Mouse (Mus musculus): ENCODE data around the gene Dlgap4. TPM values are rescaled to one million over a fixed set of nuclear protein-coding genes. Genes with fewer than 3 reads are reported as not detected.

The Dlgap4 gene
- polyA plus RNA-seq, 1 experiment from 2014 or later: 162 TPM

- peaks cover 41% of the 10 kb centered on the region for H3K27me3 ChIP-seq (ENCODE audit: control insufficient read depth, insufficient read depth, low read length)
- no peaks in the 10 kb centered on the region for H3K9me3 ChIP-seq (ENCODE audit: control insufficient read depth, low read length)
- no peaks in the 10 kb centered on the region for H3K36me3 ChIP-seq (ENCODE audit: control insufficient read depth, insufficient read depth, low read length)
- WGBS: 2% methylated on average over 7 of the region's 18 CpGs
- peaks cover 8% of the 10 kb centered on the region; the same call in 1 of the 2 replicates for H3K4me1 ChIP-seq (replicated peaks; ENCODE audit: control insufficient read depth, insufficient read depth, low read length)
- H3K27ac ChIP-seq (ENCODE audit: low read depth, low read length): no peak overlapping the region
- peak overlapping the region; percentile 71 for H3K4me3 ChIP-seq (ENCODE audit: low read depth, low read length)
- H3K9ac ChIP-seq (ENCODE audit: low read depth, low read length): peak overlapping the region; percentile 73
- ATAC-seq (ENCODE audit: low FRiP score) (peak; percentile 51), DNase-seq (ENCODE audit: low spot score) (peak; percentile 37)
- peak overlapping the region; percentile 99 for H3K4me2 ChIP-seq (replicated peaks; ENCODE audit: low read depth, low read length)
These were observed 702 bp downstream of the Dlgap4 start for GRCm38 (mm10) chr2:156614258-156614556.

- WGBS: 10% methylated on average over 31 of the region's 31 CpGs
- Histone ChIP-seq H3K4me2 (replicated peaks; ENCODE audit: low read depth, low read length) (peak overlapping the region; percentile 99), H3K27ac (ENCODE audit: low read depth, low read length) (no peak overlapping the region), H3K27me3 (ENCODE audit: control insufficient read depth, insufficient read depth, low read length) (peaks cover 41% of the 10 kb centered on the region), H3K9ac (ENCODE audit: low read depth, low read length) (no peak overlapping the region), H3K9me3 (ENCODE audit: control insufficient read depth, low read length) (no peaks in the 10 kb centered on the region), H3K4me3 (ENCODE audit: low read depth, low read length) (peak overlapping the region; percentile 71), H3K36me3 (ENCODE audit: control insufficient read depth, insufficient read depth, low read length) (no peaks in the 10 kb centered on the region), H3K4me1 (replicated peaks; ENCODE audit: control insufficient read depth, insufficient read depth, low read length) (peaks cover 8% of the 10 kb centered on the region; the same call in 1 of the 2 replicates)
- peak; percentile 34 for DNase-seq (ENCODE audit: low spot score)
- ATAC-seq (ENCODE audit: low FRiP score): no peak
These were observed 1.5 kb downstream of the Dlgap4 start for GRCm38 (mm10) chr2:156614661-156615654.

GRCm38 (mm10) chr2:156616513-156616912 lies 3.0 kb downstream of the Dlgap4 start:
- H3K4me1 ChIP-seq (replicated peaks; ENCODE audit: control insufficient read depth, insufficient read depth, low read length): peaks cover 8% of the 10 kb centered on the region; the same call in 1 of the 2 replicates

GRCm38 (mm10) chr2:156617536-156617935 lies 4.0 kb downstream of the Dlgap4 start:
- no peak overlapping the region for H3K4me2 ChIP-seq (replicated peaks; ENCODE audit: low read depth, low read length)
- H3K27ac ChIP-seq (ENCODE audit: low read depth, low read length): no peak overlapping the region
- peaks cover 8% of the 10 kb centered on the region; the same call in 1 of the 2 replicates for H3K4me1 ChIP-seq (replicated peaks; ENCODE audit: control insufficient read depth, insufficient read depth, low read length)
- H3K36me3 ChIP-seq (ENCODE audit: control insufficient read depth, insufficient read depth, low read length): no peaks in the 10 kb centered on the region
- no peak overlapping the region for H3K9ac ChIP-seq (ENCODE audit: low read depth, low read length)
- DNase-seq (ENCODE audit: low spot score): no peak
- H3K4me3 ChIP-seq (ENCODE audit: low read depth, low read length): no peak overlapping the region
- no peaks in the 10 kb centered on the region for H3K9me3 ChIP-seq (ENCODE audit: control insufficient read depth, low read length)
- ATAC-seq (ENCODE audit: low FRiP score): no peak
- 29% methylated on average over 11 of the region's 11 CpGs for WGBS
- H3K27me3 ChIP-seq (ENCODE audit: control insufficient read depth, insufficient read depth, low read length): peaks cover 33% of the 10 kb centered on the region

More at GRCm38 (mm10) chr2:156616513-156616912, 3.0 kb downstream of the Dlgap4 start:
- ATAC-seq (ENCODE audit: low FRiP score) (no peak), DNase-seq (ENCODE audit: low spot score) (no peak)
- no peak overlapping the region for H3K4me3 ChIP-seq (ENCODE audit: low read depth, low read length)
- H3K9me3 ChIP-seq (ENCODE audit: control insufficient read depth, low read length): no peaks in the 10 kb centered on the region
- no peaks in the 10 kb centered on the region for H3K36me3 ChIP-seq (ENCODE audit: control insufficient read depth, insufficient read depth, low read length)
- H3K9ac ChIP-seq (ENCODE audit: low read depth, low read length): no peak overlapping the region
- no peak overlapping the region for H3K27ac ChIP-seq (ENCODE audit: low read depth, low read length)
- WGBS: 79% methylated on average over 7 of the region's 7 CpGs
- H3K27me3 ChIP-seq (ENCODE audit: control insufficient read depth, insufficient read depth, low read length): peaks cover 39% of the 10 kb centered on the region
- no peak overlapping the region for H3K4me2 ChIP-seq (replicated peaks; ENCODE audit: low read depth, low read length)

- H3K27ac ChIP-seq (ENCODE audit: low read depth, low read length): no peak overlapping the region
- ATAC-seq (ENCODE audit: low FRiP score): no peak
- WGBS: 89% methylated on average over 8 of the region's 8 CpGs
These were observed 7.4 kb downstream of the Dlgap4 start for GRCm38 (mm10) chr2:156620874-156621273.

GRCm38 (mm10) chr2:156621449-156621848 lies 7.9 kb downstream of the Dlgap4 start:
- WGBS: 60% methylated on average over 5 of the region's 5 CpGs
- Histone ChIP-seq H3K36me3 (ENCODE audit: control insufficient read depth, insufficient read depth, low read length) (no peaks in the 10 kb centered on the region), H3K4me3 (ENCODE audit: low read depth, low read length) (no peak overlapping the region), H3K4me2 (replicated peaks; ENCODE audit: low read depth, low read length) (no peak overlapping the region), H3K9me3 (ENCODE audit: control insufficient read depth, low read length) (no peaks in the 10 kb centered on the region), H3K27me3 (ENCODE audit: control insufficient read depth, insufficient read depth, low read length) (peaks cover 4% of the 10 kb centered on the region; the same call in 1 of the 2 replicates), H3K27ac (ENCODE audit: low read depth, low read length) (no peak overlapping the region), H3K4me1 (replicated peaks; ENCODE audit: control insufficient read depth, insufficient read depth, low read length) (no peaks in the 10 kb centered on the region), H3K9ac (ENCODE audit: low read depth, low read length) (no peak overlapping the region)
- ATAC-seq (ENCODE audit: low FRiP score): no peak
- no peak for DNase-seq (ENCODE audit: low spot score)

More at GRCm38 (mm10) chr2:156620874-156621273, 7.4 kb downstream of the Dlgap4 start:
- no peaks in the 10 kb centered on the region for H3K4me1 ChIP-seq (replicated peaks; ENCODE audit: control insufficient read depth, insufficient read depth, low read length)
- H3K36me3 ChIP-seq (ENCODE audit: control insufficient read depth, insufficient read depth, low read length): no peaks in the 10 kb centered on the region
- no peak overlapping the region for H3K4me3 ChIP-seq (ENCODE audit: low read depth, low read length)
- no peak overlapping the region for H3K4me2 ChIP-seq (replicated peaks; ENCODE audit: low read depth, low read length)
- no peak overlapping the region for H3K9ac ChIP-seq (ENCODE audit: low read depth, low read length)
- peaks cover 10% of the 10 kb centered on the region for H3K27me3 ChIP-seq (ENCODE audit: control insufficient read depth, insufficient read depth, low read length)
- no peaks in the 10 kb centered on the region for H3K9me3 ChIP-seq (ENCODE audit: control insufficient read depth, low read length)
- no peak for DNase-seq (ENCODE audit: low spot score)

GRCm38 (mm10) chr2:156622192-156622591 lies 8.7 kb downstream of the Dlgap4 start:
- no peak overlapping the region for H3K4me2 ChIP-seq (replicated peaks; ENCODE audit: low read depth, low read length)
- H3K4me1 ChIP-seq (replicated peaks; ENCODE audit: control insufficient read depth, insufficient read depth, low read length): no peaks in the 10 kb centered on the region
- WGBS: 88% methylated on average over 6 of the region's 6 CpGs
- H3K9me3 ChIP-seq (ENCODE audit: control insufficient read depth, low read length): no peaks in the 10 kb centered on the region
- H3K9ac ChIP-seq (ENCODE audit: low read depth, low read length): no peak overlapping the region
- DNase-seq (ENCODE audit: low spot score) (no peak), ATAC-seq (ENCODE audit: low FRiP score) (no peak)
- no peak overlapping the region for H3K27ac ChIP-seq (ENCODE audit: low read depth, low read length)
- H3K36me3 ChIP-seq (ENCODE audit: control insufficient read depth, insufficient read depth, low read length): no peaks in the 10 kb centered on the region
- H3K4me3 ChIP-seq (ENCODE audit: low read depth, low read length): no peak overlapping the region
- no peaks in the 10 kb centered on the region; the same call in 1 of the 2 replicates for H3K27me3 ChIP-seq (ENCODE audit: control insufficient read depth, insufficient read depth, low read length)

GRCm38 (mm10) chr2:156623246-156623645 lies 9.7 kb downstream of the Dlgap4 start:
- H3K4me1 ChIP-seq (replicated peaks; ENCODE audit: control insufficient read depth, insufficient read depth, low read length): no peaks in the 10 kb centered on the region
- no peaks in the 10 kb centered on the region; the same call in 1 of the 2 replicates for H3K27me3 ChIP-seq (ENCODE audit: control insufficient read depth, insufficient read depth, low read length)
- no peak overlapping the region for H3K4me2 ChIP-seq (replicated peaks; ENCODE audit: low read depth, low read length)
- ATAC-seq (ENCODE audit: low FRiP score) (no peak), DNase-seq (ENCODE audit: low spot score) (no peak)
- no peak overlapping the region for H3K27ac ChIP-seq (ENCODE audit: low read depth, low read length)
- no peak overlapping the region for H3K4me3 ChIP-seq (ENCODE audit: low read depth, low read length)
- no peaks in the 10 kb centered on the region for H3K9me3 ChIP-seq (ENCODE audit: control insufficient read depth, low read length)
- WGBS: 91% methylated on average over 1 of the region's 2 CpGs
- no peaks in the 10 kb centered on the region for H3K36me3 ChIP-seq (ENCODE audit: control insufficient read depth, insufficient read depth, low read length)
- no peak overlapping the region for H3K9ac ChIP-seq (ENCODE audit: low read depth, low read length)

- no peak overlapping the region for H3K4me3 ChIP-seq (ENCODE audit: low read depth, low read length)
- no peak overlapping the region for H3K4me2 ChIP-seq (replicated peaks; ENCODE audit: low read depth, low read length)
- ATAC-seq (ENCODE audit: low FRiP score) (no peak), DNase-seq (ENCODE audit: low spot score) (no peak)
- H3K9ac ChIP-seq (ENCODE audit: low read depth, low read length): no peak overlapping the region
- no peaks in the 10 kb centered on the region for H3K4me1 ChIP-seq (replicated peaks; ENCODE audit: control insufficient read depth, insufficient read depth, low read length)
- no peaks in the 10 kb centered on the region for H3K9me3 ChIP-seq (ENCODE audit: control insufficient read depth, low read length)
- 90% methylated on average over 18 of the region's 18 CpGs for WGBS
- H3K36me3 ChIP-seq (ENCODE audit: control insufficient read depth, insufficient read depth, low read length): no peaks in the 10 kb centered on the region
- H3K27ac ChIP-seq (ENCODE audit: low read depth, low read length): no peak overlapping the region
- H3K27me3 ChIP-seq (ENCODE audit: control insufficient read depth, insufficient read depth, low read length): no peaks in the 10 kb centered on the region
These were observed 11.8 kb downstream of the Dlgap4 start for GRCm38 (mm10) chr2:156625307-156625706.
